Mouse (Mus musculus) urinary bladder, postnatal 36 days (tissue): Measurements from ENCODE around the gene Ccdc54.

Source experiments
- DNase-seq, 2 experiments: peaks; one replicate each; pipeline ENCODE4 v3.0.0; 2022; ENCODE audit warnings: low spot score in 2 of 2, mixed read lengths in 1 of 2

Ccdc54 gene

DNA sequence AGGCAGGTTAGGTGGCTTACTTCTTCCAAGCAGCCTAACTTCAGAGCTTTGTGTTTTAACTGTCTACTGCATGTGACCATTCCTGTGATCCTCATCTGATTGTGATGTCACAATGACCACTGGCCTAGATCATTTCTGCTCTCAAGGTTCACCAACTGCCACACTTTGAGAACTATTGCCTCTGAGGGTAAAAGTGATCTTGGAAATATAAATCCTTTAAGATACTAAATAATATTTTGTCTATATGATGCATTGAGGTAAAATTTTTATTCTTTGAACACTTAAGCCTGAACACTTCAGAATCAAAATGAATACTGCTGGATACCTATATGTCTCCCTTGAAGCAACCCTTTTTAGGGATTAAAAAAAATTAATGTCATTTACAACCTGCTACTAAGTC is at the start of gene Ccdc54:
Gene Ccdc54, minus strand, starts transcription at position 101 of the 400 bp plus-strand sequence.
- no peak for DNase-seq

- DNase-seq: no peak
These were observed 41.6 kb upstream of the Ccdc54 start for GRCm38 (mm10) chr16:50632585-50632984.

DNA sequence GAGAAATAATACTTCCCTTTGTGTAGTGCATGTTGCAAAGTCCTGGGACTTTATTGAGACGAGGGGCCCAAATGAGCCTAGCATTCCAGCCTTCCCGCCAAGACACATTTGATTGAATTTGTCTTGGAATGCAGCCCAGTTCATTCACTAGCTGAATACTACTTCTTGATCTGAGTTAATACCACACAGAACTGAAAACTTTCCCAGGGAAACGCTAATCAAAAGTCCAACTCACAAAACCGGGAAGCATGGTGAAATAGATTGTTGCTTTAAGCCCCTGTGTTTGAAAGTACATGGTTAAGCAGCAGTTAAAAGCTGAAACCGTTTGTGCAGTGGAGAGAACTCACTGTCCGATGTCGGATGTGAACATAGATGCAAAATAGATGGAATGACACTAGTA is 24.6 kb upstream of the Ccdc54 start:
- DNase-seq: no peak

GRCm38 (mm10) chr16:50612944-50613343 is 22.0 kb upstream of the Ccdc54 start:
- no peak for DNase-seq

GRCm38 (mm10) chr16:50610580-50610979 is 19.6 kb upstream of the Ccdc54 start:
- no peak for DNase-seq

DNA sequence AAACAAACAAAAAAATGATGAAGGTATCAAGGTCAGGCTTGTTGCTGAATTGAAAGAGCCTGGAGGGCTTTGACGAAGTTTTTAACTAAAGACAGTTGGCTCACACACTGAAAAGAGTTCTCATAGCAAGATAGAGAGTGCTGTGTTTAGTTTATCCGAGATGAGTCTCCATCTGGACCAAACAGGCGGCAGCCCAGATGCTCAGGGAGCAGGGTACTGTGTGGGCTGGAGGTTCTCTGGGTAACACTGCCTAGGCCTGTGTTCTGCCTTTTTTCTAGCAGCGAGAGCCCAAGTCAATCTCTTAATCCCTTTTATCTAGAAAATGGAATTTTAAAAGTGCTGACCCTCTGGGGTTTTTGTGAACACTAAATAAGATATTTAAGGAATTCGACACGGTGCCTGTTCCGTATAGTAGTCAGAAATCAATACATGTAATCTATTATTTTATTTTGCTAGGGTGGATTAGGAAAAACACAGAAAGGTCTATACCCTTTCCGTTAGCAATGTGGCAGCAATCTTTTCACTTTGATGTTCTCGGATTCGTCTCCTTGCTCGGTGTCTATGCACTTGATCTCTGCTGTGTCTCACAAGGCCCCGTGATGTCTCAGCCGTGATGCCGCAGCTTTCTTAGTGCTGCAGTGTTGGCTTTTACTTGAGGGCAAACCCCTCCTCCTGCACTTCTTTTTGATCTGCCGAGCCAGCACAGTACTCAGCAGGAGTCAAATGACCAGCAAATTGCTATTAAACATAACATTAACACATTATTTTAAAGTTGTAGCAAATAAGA is 17.0 kb upstream of the Ccdc54 start:
- no peak for DNase-seq

GRCm38 (mm10) chr16:50604826-50605225 is 13.9 kb upstream of the Ccdc54 start:
- no peak for DNase-seq

DNA sequence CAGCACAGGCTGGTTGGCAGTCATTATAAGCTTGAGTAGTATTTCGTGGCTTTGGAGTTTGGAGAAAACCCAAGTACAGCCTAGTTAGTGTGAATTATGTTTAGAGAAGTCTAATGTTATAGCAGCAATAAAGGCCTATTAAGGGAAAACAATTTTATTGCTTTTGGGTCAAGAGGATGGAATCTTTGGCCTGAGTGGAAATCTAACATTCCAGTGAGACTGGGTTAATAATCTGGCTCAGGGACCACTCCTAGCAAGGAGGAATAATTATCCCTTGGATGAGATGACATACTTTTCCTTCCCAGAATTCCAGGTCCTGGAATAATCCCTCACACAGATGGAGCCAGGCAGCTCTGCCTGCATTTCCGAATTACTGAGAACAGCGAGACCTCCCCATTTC is 11.0 kb upstream of the Ccdc54 start:
- no peak for DNase-seq

DNA sequence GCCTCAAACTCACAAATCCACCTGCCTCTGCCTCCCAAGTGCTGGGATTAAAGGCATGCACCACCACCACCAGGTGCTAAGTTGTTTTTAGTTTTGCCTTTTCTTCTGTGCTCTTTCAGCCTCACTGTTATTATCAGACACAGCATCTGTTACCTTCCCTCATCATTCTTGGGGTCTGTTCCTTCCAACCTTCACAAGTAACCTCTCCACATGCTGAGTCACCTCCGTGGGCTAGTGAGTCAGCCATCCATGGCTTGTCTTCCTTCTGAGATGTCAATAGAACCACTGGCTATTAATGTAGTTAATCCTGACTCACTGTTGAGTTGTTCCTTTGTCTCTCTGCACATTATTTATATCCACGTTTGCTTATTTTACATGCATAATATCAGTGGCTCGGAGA is 9.7 kb upstream of the Ccdc54 start:
- no peak for DNase-seq

- DNase-seq: no peak
These were observed 5.7 kb upstream of the Ccdc54 start for GRCm38 (mm10) chr16:50596679-50597078.

- DNase-seq: no peak
These were observed 5.2 kb upstream of the Ccdc54 start for GRCm38 (mm10) chr16:50596171-50596570.

DNA sequence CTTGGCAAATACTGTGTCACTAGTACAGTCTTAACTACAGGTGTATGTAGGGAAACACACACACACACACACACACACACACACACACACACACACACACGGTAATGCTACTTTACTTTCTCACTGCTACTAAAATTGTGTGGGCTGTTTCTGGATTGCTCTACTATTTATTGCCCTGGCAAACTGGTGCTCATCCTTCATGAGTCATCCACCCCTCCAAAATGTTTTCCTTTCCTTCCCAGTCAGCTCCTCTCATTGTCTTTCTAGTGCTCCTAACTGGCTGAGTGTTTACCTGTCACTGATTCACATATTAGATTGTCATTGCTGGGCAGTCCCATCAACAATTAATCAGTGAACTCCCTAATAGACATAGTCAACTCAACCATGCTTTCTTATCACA is 3.9 kb upstream of the Ccdc54 start:
- no peak for DNase-seq

DNA sequence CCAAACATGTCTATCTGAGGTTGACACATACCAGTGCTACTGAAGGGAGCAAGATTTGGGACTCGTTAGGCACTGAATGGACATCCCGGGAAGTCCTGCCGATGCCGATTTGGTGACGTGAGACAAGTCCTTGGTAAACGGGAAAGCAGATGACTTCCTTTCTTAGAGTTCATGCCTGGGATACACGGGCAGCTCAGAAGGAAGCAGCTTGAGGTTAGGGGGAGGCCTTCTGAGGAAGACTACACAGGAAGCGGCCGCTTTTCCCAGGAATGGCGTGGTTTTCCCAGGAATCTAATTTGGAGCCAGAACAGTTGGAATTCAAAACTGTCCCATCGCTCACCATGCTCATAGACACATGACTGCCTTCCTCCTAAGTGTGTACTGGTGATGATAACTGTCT is 2.4 kb upstream of the Ccdc54 start:
- no peak for DNase-seq

GRCm38 (mm10) chr16:50589574-50590151 is 1.3 kb downstream of the Ccdc54 start:
- DNase-seq: no peak

DNA sequence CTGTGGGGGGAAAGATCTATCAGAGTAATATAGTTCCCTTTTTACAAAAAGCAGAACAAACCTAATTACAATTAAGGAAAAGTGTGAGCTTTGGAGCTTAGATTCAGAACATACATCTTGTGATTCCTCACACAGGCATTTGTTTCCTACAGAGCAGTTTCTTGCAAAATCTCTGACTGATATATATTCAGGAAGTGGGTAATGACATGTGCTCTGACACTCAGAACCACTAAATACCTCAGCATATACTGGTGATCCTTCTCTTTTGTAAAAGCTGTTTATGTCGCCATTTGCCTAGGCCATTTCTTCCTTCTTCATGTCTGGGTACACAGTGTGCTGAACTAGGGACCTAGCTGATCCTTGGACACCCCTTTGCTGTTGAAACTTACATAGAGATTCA is 2.8 kb downstream of the Ccdc54 start:
- no peak for DNase-seq

- no peak for DNase-seq
These were observed 3.8 kb downstream of the Ccdc54 start for GRCm38 (mm10) chr16:50587139-50587538.

GRCm38 (mm10) chr16:50578361-50578760 is 12.6 kb downstream of the Ccdc54 start:
- DNase-seq: no peak

DNA sequence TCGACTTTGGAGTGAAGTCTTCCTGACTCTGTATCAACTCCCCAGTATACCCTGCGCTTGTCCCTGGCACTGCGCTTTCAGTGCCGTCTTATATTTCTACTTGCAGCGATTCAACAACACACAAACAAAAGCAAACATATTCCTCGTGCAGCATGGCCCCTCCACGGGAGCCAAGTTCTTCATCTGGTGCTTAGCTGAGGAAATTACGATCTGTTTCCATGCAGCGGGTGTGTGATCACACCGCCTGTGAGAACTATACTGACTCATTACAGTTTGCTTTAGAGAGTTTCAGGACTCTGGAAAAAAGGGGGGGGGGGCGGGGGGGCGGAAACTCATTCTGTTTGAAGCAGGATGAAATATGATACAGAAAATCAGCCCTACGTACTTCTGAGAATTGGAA is 18.4 kb downstream of the Ccdc54 start:
- no peak for DNase-seq

GRCm38 (mm10) chr16:50559163-50559771 is 31.7 kb downstream of the Ccdc54 start:
- no peak for DNase-seq

DNA sequence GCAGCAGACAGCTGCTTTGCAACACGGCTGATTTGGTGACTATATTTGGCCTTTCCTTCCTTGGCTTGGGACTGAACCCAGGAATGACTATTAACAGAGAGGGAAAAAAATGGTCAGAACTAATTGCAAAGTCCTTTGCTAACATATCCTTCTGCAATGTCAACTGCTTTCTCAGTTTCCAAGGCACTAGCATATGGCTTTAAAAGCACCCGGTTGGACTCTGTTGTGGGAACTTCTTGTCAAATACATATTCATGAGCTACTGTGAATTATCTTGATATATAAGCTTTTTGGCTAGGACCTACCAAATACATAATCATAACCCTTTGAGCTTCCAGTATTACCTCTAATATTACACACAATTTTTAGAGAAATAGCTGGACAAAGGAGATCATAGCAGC is 37.1 kb downstream of the Ccdc54 start:
- DNase-seq: no peak

DNA sequence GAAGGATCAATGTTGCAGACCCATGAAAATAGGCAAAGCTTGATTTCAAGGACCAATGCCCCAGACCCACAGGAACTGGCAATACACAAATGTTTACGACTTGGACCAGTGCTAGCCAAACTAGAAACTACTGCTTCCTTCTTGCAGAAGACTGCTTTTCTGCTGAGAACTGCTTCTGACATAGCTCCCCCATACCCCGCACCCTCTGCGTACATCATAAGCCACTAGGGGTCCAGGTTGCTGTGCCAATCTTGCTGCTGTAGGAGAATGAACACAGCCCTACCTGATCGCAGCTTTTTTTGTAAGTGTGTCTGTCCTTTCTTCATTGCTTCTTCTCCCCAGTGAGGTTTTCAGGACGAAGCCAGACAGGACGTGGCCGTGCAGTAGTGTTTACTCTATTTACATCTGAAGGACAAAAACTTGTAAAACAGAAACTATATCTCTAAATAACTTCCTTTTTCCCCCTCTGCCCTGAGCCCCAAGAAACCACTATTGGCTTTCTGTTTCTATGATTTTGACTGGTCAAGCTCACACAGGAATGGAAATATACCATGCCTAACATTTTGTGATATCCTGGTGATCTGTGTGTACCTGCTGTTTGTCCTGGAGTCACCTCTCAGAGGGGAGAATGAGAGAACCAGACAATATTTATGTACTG is 39.0 kb downstream of the Ccdc54 start:
- DNase-seq: no peak

GRCm38 (mm10) chr16:50550927-50551326 is 40.0 kb downstream of the Ccdc54 start:
- DNase-seq: no peak
